Mouse (Mus musculus) lung, adult 2 months (tissue): ENCODE measurements around the gene Rap1a.

Experiments used
- CTCF ChIP-seq: fragments of 200-500 bp; IDR thresholded peaks from 2 replicates; pipeline ENCODE4 v1.5.1; 2011; ENCODE audit warnings: mild to moderate bottlenecking, low read length, control low read depth; ENCODE audit not compliant: insufficient read depth
- POLR2A ChIP-seq: fragments of 200-500 bp; IDR thresholded peaks from 2 replicates; pipeline ENCODE4 v1.6.1; 2011; ENCODE audit warnings: low read depth, mild to moderate bottlenecking, control low read depth, low read length, borderline replicate concordance; ENCODE audit errors: extremely low read depth

GRCm38 (mm10) chr3:105839836-105840235 lies 38.7 kb upstream of the Rap1a start:
- TF ChIP-seq POLR2A = no peak
- no peak for TF ChIP-seq CTCF
